Mouse (Mus musculus) lung, adult 2 months (tissue): ENCODE measurements around the gene 9930022D16Rik.

Experiments
- CTCF ChIP-seq: fragments of 200-500 bp; IDR thresholded peaks from 2 replicates; pipeline ENCODE4 v1.5.1; 2011; ENCODE audit warnings: mild to moderate bottlenecking, low read length, control low read depth; ENCODE audit not compliant: insufficient read depth
- POLR2A ChIP-seq: fragments of 200-500 bp; IDR thresholded peaks from 2 replicates; pipeline ENCODE4 v1.6.1; 2011; ENCODE audit warnings: low read depth, mild to moderate bottlenecking, control low read depth, low read length, borderline replicate concordance; ENCODE audit errors: extremely low read depth

- TF ChIP-seq POLR2A = no peak
- TF ChIP-seq CTCF = no peak
Observed at GRCm38 (mm10) chr11:109465068-109465467, 51.4 kb downstream of the 9930022D16Rik start.
